Mouse (Mus musculus): ENCODE results near the gene Rpl23. TPM values are rescaled to one million over a fixed set of nuclear protein-coding genes. Genes with fewer than 3 reads are reported as not detected.
A peak's percentile ranks its signal among the peaks of the same experiment; 100 is the strongest.
"Not testable (repeated sequence)": the region's sequence is repeated elsewhere in the genome, so short reads cannot be mapped to it uniquely, and the experiment has no call there.

The Rpl23 gene
- polyA plus RNA-seq, 1 experiment: 695 TPM

DNA sequence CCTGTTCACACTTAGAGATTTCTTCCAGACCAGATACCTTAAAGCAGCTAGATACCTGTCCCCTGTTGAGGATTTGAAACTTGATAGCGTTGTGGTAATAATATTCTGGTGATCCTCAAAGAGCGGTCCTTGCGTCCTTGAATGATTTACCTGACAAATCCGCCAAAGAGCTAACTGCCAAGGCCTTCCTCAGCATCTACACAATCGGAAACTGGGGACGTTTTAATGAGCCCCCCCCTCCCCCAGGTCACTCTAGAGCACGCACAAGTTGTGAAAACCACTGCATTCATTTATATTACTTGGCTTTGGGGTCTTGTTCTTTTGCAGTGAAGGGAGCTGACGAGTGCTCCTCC, 15.8 kb upstream of the Rpl23 start:
- 58% methylated on average over 8 of the region's 8 CpGs for WGBS
- TF ChIP-seq POLR2A (IDR thresholded peaks at IDR 0.05; ENCODE audit: insufficient read depth, low read depth, low read length) (no peak), CTCF (IDR thresholded peaks at IDR 0.05; ENCODE audit: insufficient read depth, low read depth, low read length) (no peak)
- Histone ChIP-seq H3K4me3 (ENCODE audit: insufficient read depth, low read depth, low read length) (no peak overlapping the region), H3K4me1 (ENCODE audit: control insufficient read depth, insufficient read depth, low read length) (peaks cover 15% of the 10 kb centered on the region), H3K27ac (ENCODE audit: insufficient read depth, low read depth, low read length) (no peak overlapping the region)

DNA sequence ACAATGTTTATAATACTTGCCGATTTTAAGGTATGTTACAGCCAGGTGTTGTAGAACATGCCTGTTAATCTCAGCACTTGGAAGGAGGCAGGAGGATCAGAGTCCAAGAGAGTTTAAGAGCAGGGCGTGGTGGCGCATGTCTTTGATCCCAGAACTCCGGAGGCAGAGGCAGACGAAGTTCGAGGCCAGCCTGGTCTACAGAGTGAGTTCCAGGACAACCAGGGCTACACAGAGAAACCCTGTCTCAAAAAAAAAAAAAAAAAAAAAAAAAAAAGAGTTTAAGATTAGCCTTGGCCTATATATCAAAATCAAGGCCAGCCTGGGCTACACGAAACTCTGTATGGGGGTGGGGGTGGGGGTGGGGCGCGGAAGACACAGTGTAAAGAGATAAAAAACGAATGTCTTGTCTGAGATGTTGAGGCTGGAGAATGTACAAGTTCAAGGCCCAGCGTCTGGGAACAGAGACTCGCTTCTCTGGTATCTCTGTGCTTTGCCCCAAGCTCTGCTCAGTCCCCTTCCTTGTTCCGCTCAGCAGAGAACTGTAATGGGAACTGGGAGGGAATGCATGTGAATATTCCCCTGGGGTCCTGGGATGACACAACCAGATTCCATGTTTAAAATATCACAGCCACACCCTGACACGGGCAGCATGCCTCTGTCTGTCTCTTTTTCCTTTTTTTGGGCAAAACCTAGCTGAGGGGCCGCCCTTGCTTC, 15.3 kb upstream of the Rpl23 start:
- WGBS: 71% methylated on average over 15 of the region's 15 CpGs
- Histone ChIP-seq H3K27ac (ENCODE audit: insufficient read depth, low read depth, low read length) (no peak overlapping the region), H3K4me1 (ENCODE audit: control insufficient read depth, insufficient read depth, low read length) (peaks cover 15% of the 10 kb centered on the region), H3K4me3 (ENCODE audit: insufficient read depth, low read depth, low read length) (no peak overlapping the region)
- TF ChIP-seq POLR2A (IDR thresholded peaks at IDR 0.05; ENCODE audit: insufficient read depth, low read depth, low read length): no peak
- no peak for TF ChIP-seq CTCF (IDR thresholded peaks at IDR 0.05; ENCODE audit: insufficient read depth, low read depth, low read length)

DNA sequence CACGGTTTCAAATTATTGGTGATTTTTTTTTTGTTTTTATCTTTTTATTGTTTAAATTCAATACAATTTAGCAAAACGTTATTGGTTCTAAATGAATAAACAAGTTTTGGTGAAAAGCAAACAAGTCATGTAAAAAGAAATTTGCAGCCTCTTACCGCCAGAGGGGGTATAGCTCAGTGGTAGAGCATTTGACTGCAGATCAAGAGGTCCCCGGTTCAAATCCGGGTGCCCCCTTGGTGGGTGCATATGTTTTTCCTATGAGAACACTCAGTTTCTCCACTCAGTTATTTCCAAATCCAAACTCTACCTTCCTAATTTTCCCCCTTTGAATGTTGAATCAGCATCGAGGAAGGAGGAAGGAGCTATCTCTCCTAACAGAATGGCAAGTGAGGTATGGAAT, 14.7 kb upstream of the Rpl23 start:
- WGBS: under 1% methylated on average over 6 of the region's 6 CpGs
- TF ChIP-seq CTCF (IDR thresholded peaks at IDR 0.05; ENCODE audit: insufficient read depth, low read depth, low read length): no peak
- TF ChIP-seq POLR2A (IDR thresholded peaks at IDR 0.05; ENCODE audit: insufficient read depth, low read depth, low read length): no peak
- H3K4me3 ChIP-seq (ENCODE audit: insufficient read depth, low read depth, low read length): no peak overlapping the region

DNA sequence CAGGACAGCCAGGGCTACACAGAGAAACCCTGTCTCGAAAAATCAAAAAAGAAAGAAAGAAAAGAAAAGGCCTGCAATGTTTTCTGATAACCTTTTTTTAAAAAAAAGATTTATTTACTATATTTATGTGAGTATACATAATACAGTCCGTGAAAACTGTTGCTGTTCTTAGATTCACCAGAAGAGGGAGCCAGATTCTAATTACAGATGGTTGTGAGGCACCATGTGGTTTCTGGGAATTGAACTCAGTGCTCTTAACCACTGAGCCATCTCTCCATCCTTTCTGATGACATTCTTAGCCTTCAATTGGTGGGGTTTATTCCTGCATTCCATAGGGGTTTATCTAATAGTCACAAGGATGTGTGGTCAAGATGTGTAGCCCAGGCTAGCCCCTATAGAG, 10.9 kb upstream of the Rpl23 start:
- 10% methylated on average over 2 of the region's 2 CpGs for WGBS
- Histone ChIP-seq H3K27ac (ENCODE audit: insufficient read depth, low read depth, low read length) (no peak overlapping the region), H3K4me1 (ENCODE audit: control insufficient read depth, insufficient read depth, low read length) (no peaks in the 10 kb centered on the region), H3K4me3 (ENCODE audit: insufficient read depth, low read depth, low read length) (no peak overlapping the region)
- no peak for TF ChIP-seq CTCF (IDR thresholded peaks at IDR 0.05; ENCODE audit: insufficient read depth, low read depth, low read length)

More for the DNA sequence above, 14.7 kb upstream of the Rpl23 start:
- H3K27ac ChIP-seq (ENCODE audit: insufficient read depth, low read depth, low read length): no peak overlapping the region
- peaks cover 14% of the 10 kb centered on the region for H3K4me1 ChIP-seq (ENCODE audit: control insufficient read depth, insufficient read depth, low read length)

DNA sequence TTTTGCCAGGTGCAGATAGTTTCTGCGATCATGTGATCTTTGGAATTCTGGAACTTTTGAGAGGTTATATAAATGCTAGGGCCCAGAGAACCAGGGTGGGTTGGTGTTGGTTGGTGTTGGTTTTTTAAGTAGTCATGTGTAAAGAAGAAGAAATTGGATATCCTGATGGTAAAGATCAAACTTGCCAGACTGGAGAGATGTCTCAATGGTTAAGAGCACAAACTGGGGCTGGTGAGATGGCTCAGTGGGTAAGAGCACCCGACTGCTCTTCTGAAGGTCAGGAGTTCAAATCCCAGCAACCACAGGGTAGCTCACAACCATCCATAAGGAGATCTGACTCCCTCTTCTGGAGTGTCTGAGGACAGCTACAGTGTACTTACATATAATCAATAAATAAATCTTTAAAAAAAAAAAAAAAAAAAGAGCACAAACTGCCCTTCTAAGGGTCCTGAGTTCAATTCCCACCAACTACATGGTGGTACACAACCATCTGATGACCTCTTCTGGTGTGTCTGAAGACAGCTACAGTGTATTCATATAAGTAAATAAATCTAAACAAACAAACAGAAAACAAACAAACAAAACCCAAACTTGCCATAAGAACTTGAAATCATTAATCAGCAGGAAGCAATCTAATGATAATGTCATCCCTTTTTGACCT, 8.7 kb upstream of the Rpl23 start:
- not testable (repeated sequence) for H3K4me3 ChIP-seq (ENCODE audit: insufficient read depth, low read depth, low read length); H3K4me1 ChIP-seq (ENCODE audit: control insufficient read depth, insufficient read depth, low read length); H3K27ac ChIP-seq (ENCODE audit: insufficient read depth, low read depth, low read length)
- 77% methylated on average over 2 of the region's 2 CpGs for WGBS

DNA sequence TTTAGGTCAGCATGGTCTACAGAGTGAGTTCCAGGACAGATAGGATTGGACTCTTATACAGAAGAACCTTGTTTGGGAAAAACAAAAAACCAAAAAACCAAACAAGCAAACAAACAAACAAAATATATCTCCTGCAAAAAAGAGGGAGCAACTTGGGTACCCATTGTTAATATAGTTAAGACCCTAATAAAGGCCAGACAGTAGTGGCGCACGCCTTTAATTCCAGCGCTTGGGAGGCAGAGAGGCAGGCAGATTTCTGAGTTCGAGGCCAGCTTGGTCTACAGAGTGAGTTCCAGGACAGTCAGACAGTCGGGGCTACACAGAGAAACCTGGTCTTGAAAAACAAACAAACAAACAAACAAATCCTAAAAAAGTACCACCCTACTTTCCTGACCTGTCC, 7.5 kb upstream of the Rpl23 start:
- Histone ChIP-seq H3K27ac (ENCODE audit: insufficient read depth, low read depth, low read length) (no peak overlapping the region), H3K4me3 (ENCODE audit: insufficient read depth, low read depth, low read length) (no peak overlapping the region), H3K4me1 (ENCODE audit: control insufficient read depth, insufficient read depth, low read length) (no peaks in the 10 kb centered on the region)
- no peak for TF ChIP-seq POLR2A (IDR thresholded peaks at IDR 0.05; ENCODE audit: insufficient read depth, low read depth, low read length)
- no peak for TF ChIP-seq CTCF (IDR thresholded peaks at IDR 0.05; ENCODE audit: insufficient read depth, low read depth, low read length)
- 87% methylated on average over 5 of the region's 5 CpGs for WGBS

DNA sequence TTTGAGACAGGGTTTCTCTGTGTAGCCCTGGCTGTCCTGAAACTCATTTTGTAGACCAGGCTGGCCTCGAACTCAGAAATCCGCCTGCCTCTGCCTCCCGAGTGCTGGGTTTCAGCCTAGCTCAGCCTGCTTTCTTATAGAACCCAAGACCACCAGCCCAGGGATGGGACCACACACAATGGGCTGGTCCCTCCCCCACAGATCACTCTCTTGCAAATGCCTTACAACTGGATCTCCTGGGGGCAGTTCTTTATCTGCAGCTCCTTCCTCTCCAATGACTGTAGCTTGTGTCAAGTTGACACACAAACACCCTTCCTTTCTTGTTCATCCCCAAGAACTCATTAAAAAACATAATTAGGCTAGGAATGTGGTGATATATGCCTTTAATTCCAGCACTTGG, 5.7 kb upstream of the Rpl23 start:
- no peak overlapping the region for H3K4me3 ChIP-seq (ENCODE audit: insufficient read depth, low read depth, low read length)
- 96% methylated on average over 3 of the region's 3 CpGs for WGBS
- no peak overlapping the region for H3K27ac ChIP-seq (ENCODE audit: insufficient read depth, low read depth, low read length)
- H3K4me1 ChIP-seq (ENCODE audit: control insufficient read depth, insufficient read depth, low read length): no peaks in the 10 kb centered on the region
- no peak for TF ChIP-seq CTCF (IDR thresholded peaks at IDR 0.05; ENCODE audit: insufficient read depth, low read depth, low read length)
- TF ChIP-seq POLR2A (IDR thresholded peaks at IDR 0.05; ENCODE audit: insufficient read depth, low read depth, low read length): no peak

DNA sequence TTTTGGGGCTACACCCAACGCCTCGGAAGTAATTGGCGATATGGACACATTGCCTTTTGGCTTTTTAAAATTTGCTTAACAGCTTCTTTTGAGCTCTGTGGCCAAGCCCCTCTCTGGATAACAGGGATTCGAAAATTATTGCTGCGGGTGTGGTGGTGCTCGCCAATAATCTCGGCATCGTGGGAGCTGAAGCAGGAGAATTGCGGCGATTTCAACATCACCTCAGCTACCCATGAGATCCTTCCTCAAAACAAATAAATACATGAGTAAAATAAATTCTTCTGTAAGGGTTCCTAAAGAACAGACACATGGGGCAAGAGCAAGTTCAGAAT, 293 bp upstream of the Rpl23 start:
- 0% methylated on average over 10 of the region's 10 CpGs for WGBS
- Histone ChIP-seq H3K4me1 (ENCODE audit: control insufficient read depth, insufficient read depth, low read length) (peaks cover 4% of the 10 kb centered on the region), H3K27ac (ENCODE audit: insufficient read depth, low read depth, low read length) (peak overlapping the region; percentile 73), H3K4me3 (ENCODE audit: insufficient read depth, low read depth, low read length) (peak overlapping the region; percentile 76)
- TF ChIP-seq POLR2A (IDR thresholded peaks at IDR 0.05; ENCODE audit: insufficient read depth, low read depth, low read length): no peak

DNA sequence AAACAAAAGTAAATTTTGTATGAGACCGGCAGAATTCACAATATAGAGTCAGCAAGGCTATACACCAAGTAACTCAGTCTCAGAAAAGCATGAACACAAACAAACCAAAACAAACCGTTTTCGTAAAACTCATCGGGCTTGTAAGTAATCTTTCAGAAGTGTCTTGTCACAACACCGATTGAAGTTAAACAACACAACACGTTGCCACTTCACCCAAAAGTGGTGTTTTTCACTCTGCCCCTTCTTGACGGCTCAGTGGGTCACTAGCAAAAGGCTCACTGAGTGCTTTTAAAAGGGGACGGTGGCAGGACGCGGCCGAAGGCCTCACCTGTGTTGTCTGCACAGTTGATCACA, 782 bp downstream of the Rpl23 start:
- peaks cover 4% of the 10 kb centered on the region for H3K4me1 ChIP-seq (ENCODE audit: control insufficient read depth, insufficient read depth, low read length)
- WGBS: under 1% methylated on average over 11 of the region's 11 CpGs
- H3K27ac ChIP-seq (ENCODE audit: insufficient read depth, low read depth, low read length): peak overlapping the region; percentile 71; the same call in 1 of the 2 replicates
- TF ChIP-seq POLR2A (IDR thresholded peaks at IDR 0.05; ENCODE audit: insufficient read depth, low read depth, low read length): no peak
- TF ChIP-seq CTCF (IDR thresholded peaks at IDR 0.05; ENCODE audit: insufficient read depth, low read depth, low read length): no peak
- peak overlapping the region; percentile 76 for H3K4me3 ChIP-seq (ENCODE audit: insufficient read depth, low read depth, low read length)
